Mouse (Mus musculus): Measurements from ENCODE around the gene Zfp853. TPM values are rescaled to one million over a fixed set of nuclear protein-coding genes. Genes with fewer than 3 reads are reported as not detected.

Zfp853 gene
- polyA plus RNA-seq, 1 experiment: not detected

DNA sequence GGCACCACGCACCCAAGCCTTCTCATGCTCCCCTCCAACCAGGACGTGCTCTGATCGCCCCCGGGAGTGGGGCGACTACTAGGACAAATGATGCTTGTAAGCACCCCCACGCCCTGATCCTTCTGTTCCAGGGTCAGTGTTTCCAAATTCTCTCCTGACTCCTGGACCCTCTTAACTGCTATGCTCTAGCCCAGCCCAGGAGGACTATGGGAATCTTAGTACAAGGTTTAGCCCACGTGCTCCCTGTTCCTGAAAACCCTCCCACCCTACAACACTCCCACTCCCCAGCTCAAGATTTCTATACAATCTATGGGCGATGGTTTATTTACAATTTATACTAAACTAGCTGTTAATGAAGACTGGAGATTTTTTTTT, 22.1 kb upstream of the Zfp853 start:
- no peak overlapping the region for H3K27ac ChIP-seq (ENCODE audit: insufficient read depth, low read depth, low read length)
- H3K4me1 ChIP-seq (ENCODE audit: control insufficient read depth, insufficient read depth, low read length): peaks cover 11% of the 10 kb centered on the region
- H3K4me3 ChIP-seq (ENCODE audit: insufficient read depth, low read length): peak overlapping the region; percentile 35
- no peak for TF ChIP-seq POLR2A (IDR thresholded peaks at IDR 0.05; ENCODE audit: borderline replicate concordance, low read depth, low read length)
- no peak for TF ChIP-seq CTCF (IDR thresholded peaks at IDR 0.05; ENCODE audit: low read depth, low read length)

DNA sequence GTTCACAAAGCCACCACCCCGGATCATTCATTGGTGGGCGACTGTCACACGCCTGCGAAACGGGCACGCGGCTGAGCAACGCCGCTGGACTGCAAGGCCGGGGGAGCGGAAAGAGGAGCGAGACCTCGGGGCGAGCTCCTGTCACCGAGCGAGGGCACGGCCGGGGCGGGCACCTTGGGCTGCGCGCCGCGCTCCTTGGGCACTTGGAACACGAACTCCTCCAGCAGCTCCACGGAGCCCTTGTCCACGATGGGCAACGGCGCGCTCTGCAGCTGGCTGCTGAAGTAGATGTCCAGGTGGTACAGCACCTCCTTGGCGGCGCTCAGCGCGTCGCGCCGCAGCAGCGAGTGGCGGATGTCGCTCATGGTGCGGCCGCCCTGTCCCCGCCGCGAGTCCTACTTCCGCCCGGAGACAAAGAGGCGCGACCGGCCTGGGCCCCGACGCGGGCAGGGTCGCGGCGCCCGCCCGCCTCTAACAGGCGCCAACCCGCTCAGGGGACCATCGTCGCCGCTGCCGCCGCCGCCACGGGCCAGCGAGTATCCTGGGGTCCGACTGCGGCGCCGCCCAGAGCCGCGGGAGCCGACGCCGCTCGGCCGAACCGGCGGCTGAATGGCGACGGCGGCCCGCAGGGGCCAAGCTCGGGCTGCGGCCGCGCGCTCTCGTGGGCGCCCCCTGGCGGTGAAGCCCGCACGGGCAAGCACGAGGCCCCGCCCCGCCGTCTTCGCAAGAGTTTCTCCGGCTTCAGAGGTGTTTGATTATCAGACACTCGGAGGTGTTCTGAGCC, 21.5 kb upstream of the Zfp853 start, which contains the start of gene E130309D02Rik:
TSS of gene E130309D02Rik (minus strand) at position 631 of the 784 bp plus-strand sequence.
- TF ChIP-seq CTCF (IDR thresholded peaks at IDR 0.05; ENCODE audit: low read depth, low read length) (peak; percentile 18), POLR2A (IDR thresholded peaks at IDR 0.05; ENCODE audit: borderline replicate concordance, low read depth, low read length) (no peak)
- H3K27ac ChIP-seq (ENCODE audit: insufficient read depth, low read depth, low read length): peak within 1 kb of the TSS; percentile 65
- H3K4me1 ChIP-seq (ENCODE audit: control insufficient read depth, insufficient read depth, low read length): peaks cover 11% of the 10 kb centered on the region

DNA sequence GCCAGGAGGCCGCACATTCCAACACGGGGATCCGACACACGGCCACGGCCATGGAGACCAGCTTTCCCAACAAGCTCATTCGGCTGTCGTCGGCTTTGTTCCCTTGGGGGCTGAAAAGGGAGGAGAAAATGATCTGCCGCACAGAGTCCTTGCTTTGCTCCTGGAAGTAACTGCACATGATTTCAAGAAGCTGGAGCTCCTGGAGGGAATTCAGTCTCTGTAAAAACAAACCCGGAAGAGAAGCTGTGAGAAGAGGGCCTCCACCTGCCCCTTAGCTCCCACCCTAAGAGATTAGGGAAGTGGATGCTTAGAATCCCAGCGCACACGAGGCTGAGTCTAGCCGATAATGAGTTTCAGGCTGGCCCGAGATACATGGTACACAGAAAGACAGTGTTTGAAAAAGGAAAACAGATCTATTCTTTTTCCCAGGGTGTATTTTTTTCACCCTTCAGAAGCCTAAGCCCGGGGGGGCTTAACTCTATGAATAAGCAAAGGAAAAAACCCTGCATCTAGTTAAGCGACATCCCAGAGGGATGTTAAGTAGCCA, 20.8 kb upstream of the Zfp853 start:
- H3K27ac ChIP-seq (ENCODE audit: insufficient read depth, low read depth, low read length): peak overlapping the region; percentile 65
- no peak for TF ChIP-seq CTCF (IDR thresholded peaks at IDR 0.05; ENCODE audit: low read depth, low read length)
- TF ChIP-seq POLR2A (IDR thresholded peaks at IDR 0.05; ENCODE audit: borderline replicate concordance, low read depth, low read length): no peak
- peaks cover 11% of the 10 kb centered on the region for H3K4me1 ChIP-seq (ENCODE audit: control insufficient read depth, insufficient read depth, low read length)

More for the DNA sequence above, 21.5 kb upstream of the Zfp853 start, which contains the start of gene E130309D02Rik:
- H3K4me3 ChIP-seq (ENCODE audit: insufficient read depth, low read length): peak within 1 kb of the TSS; percentile 82

DNA sequence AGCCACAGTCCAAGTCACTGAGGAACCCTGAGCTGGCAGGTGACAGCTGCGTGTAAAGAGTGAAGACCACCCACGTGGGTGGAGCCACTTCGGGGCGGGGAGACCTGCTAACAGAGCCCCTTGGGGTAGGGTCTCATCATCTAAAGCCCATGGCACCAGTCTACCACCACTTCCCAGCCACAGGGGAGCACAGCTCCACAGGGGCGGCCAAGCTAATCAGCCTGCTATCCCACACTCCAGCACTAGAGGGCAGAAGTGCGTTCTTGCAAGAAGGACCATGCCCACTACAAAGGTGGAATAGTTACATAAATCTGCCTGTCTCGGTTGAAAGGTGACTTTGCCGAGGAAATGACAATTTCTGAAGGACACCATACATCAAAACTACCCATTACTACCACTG, 18.5 kb upstream of the Zfp853 start:
- no peak overlapping the region for H3K4me3 ChIP-seq (ENCODE audit: insufficient read depth, low read length)
- TF ChIP-seq CTCF (IDR thresholded peaks at IDR 0.05; ENCODE audit: low read depth, low read length) (peak; percentile 54), POLR2A (IDR thresholded peaks at IDR 0.05; ENCODE audit: borderline replicate concordance, low read depth, low read length) (no peak)
- peaks cover 11% of the 10 kb centered on the region for H3K4me1 ChIP-seq (ENCODE audit: control insufficient read depth, insufficient read depth, low read length)
- H3K27ac ChIP-seq (ENCODE audit: insufficient read depth, low read depth, low read length): no peak overlapping the region

More for the DNA sequence above, 20.8 kb upstream of the Zfp853 start:
- peak overlapping the region; percentile 82 for H3K4me3 ChIP-seq (ENCODE audit: insufficient read depth, low read length)

DNA sequence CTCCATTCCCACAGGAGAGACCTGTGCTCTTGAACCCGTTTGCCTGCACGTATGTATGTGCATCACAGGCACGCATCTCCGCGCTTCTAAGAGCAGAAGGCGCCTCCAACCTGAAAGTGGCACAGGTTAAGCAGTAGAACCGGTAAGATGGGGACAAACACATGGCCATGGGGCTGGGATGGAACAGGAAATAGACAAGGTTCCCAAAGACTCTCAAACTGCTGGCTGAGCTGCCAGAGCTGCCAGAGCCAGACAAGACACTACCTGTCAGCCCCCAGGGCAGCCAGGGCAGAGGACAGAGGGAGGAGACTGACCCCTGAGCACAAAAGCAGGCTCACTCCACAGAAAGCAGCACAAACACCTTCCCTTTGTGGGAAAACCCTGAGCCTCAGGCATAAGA, 16.5 kb upstream of the Zfp853 start:
- H3K27ac ChIP-seq (ENCODE audit: insufficient read depth, low read depth, low read length): no peak overlapping the region
- no peak for TF ChIP-seq CTCF (IDR thresholded peaks at IDR 0.05; ENCODE audit: low read depth, low read length)
- peaks cover 8% of the 10 kb centered on the region for H3K4me1 ChIP-seq (ENCODE audit: control insufficient read depth, insufficient read depth, low read length)
- H3K4me3 ChIP-seq (ENCODE audit: insufficient read depth, low read length): no peak overlapping the region

DNA sequence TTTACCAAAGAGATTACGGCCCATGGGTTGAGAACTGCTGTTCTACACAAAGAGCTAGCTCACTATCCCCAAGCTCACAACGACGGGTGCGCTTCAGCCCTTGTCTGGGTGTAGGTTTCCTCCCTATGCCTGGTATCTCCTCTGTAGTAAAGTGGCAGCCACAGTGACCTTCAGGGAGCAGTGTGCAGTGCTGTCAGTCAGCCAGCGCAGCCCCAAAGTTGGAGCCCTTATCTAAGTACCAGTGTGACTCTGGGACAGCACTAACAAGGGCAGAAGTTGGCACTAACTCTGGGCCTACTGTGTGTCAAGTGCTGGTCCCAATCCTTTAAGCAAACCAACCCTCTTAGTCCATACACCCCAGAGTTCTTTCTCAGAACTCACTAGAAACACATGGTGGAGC, 15.4 kb upstream of the Zfp853 start:
- peaks cover 8% of the 10 kb centered on the region for H3K4me1 ChIP-seq (ENCODE audit: control insufficient read depth, insufficient read depth, low read length)

DNA sequence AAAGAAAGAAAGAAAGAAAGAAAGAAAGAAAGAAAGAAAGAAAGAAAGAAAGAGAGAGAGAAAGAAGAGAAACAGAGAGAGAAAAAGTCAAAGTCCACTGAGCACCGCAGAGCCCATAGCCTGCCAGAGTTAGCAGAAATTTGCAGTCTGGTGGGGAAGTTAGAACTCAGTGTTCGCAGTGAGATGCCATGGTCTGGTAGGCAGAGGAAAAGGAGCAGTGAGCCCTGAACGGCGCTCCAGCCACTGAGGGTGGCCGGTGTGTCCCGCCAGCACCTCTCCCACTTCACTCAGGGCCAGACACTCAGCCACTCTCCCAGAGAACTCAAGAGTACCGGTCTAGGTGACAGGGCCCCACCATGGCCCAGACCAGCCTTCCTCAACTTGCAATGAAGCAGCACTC, 10.8 kb upstream of the Zfp853 start:
- no peak for TF ChIP-seq CTCF (IDR thresholded peaks at IDR 0.05; ENCODE audit: low read depth, low read length)
- TF ChIP-seq POLR2A (IDR thresholded peaks at IDR 0.05; ENCODE audit: borderline replicate concordance, low read depth, low read length): no peak
- Histone ChIP-seq H3K27ac (ENCODE audit: insufficient read depth, low read depth, low read length) (no peak overlapping the region), H3K4me3 (ENCODE audit: insufficient read depth, low read length) (no peak overlapping the region), H3K4me1 (ENCODE audit: control insufficient read depth, insufficient read depth, low read length) (no peaks in the 10 kb centered on the region)

More for the DNA sequence above, 15.4 kb upstream of the Zfp853 start:
- Histone ChIP-seq H3K4me3 (ENCODE audit: insufficient read depth, low read length) (no peak overlapping the region), H3K27ac (ENCODE audit: insufficient read depth, low read depth, low read length) (no peak overlapping the region)
- TF ChIP-seq CTCF (IDR thresholded peaks at IDR 0.05; ENCODE audit: low read depth, low read length) (no peak), POLR2A (IDR thresholded peaks at IDR 0.05; ENCODE audit: borderline replicate concordance, low read depth, low read length) (no peak)

DNA sequence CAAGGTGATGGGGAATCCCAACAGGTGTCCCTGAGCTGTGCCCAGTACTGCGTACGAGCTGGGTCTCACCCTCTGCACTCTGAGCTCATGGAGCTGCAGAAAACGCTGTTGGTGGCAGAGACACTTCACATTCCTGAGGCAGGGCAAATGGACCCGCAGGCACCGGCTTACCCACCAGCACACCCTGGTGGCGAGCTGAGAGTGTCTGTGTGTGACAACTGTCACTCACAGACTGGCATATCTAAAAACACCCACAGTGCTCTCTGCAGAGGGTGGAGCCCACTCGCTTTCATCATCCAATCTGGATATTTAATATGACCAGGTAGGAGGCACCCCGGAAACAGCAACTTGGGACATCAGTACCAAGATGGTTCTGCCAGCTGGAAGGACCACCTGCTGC, 7.9 kb upstream of the Zfp853 start:
- Histone ChIP-seq H3K27ac (ENCODE audit: insufficient read depth, low read depth, low read length) (no peak overlapping the region), H3K4me1 (ENCODE audit: control insufficient read depth, insufficient read depth, low read length) (no peaks in the 10 kb centered on the region), H3K4me3 (ENCODE audit: insufficient read depth, low read length) (no peak overlapping the region)
- TF ChIP-seq POLR2A (IDR thresholded peaks at IDR 0.05; ENCODE audit: borderline replicate concordance, low read depth, low read length): no peak
- peak; percentile 32; the same call in 1 of the 2 replicates for TF ChIP-seq CTCF (IDR thresholded peaks at IDR 0.05; ENCODE audit: low read depth, low read length)

DNA sequence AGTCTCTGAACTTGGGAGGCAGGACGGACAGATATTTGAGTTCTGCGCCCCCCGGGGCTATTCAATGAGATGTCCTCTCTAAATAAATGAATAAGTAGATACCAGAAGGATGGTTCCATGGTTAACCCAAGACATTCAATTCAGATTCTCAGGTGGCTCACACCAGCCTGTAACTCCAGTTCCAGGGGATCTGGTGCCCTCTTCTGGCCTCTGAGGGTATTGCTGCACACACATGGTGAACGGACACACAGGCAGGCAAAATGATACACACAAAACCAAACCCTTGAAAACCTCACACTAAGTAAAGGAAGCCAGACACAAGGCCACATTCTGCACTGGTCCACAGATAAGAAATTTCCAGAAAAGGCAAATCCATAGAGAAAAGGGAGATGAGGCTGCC, 6.3 kb upstream of the Zfp853 start:
- Histone ChIP-seq H3K4me1 (ENCODE audit: control insufficient read depth, insufficient read depth, low read length) (no peaks in the 10 kb centered on the region), H3K4me3 (ENCODE audit: insufficient read depth, low read length) (no peak overlapping the region), H3K27ac (ENCODE audit: insufficient read depth, low read depth, low read length) (no peak overlapping the region)
- peak; percentile 60 for TF ChIP-seq CTCF (IDR thresholded peaks at IDR 0.05; ENCODE audit: low read depth, low read length)
- TF ChIP-seq POLR2A (IDR thresholded peaks at IDR 0.05; ENCODE audit: borderline replicate concordance, low read depth, low read length): no peak

DNA sequence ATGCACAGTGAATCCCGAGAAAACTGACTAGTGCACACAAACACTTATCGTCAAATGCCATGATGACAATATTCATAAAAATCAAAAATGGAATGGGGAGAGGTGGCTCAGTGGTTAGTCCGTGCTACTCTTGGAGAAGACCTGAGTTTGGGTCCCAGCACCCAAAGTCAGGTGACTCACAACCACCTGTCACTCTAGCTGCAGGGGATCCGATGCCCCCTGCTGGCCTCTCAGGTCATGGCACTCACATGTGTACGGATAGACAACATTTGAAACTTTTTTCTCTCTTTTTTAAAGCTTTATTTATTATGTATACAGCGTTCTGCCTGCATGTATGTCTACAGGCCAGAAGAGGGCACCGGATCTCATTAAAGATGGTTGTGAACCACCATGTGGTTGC, 5.0 kb upstream of the Zfp853 start:
- TF ChIP-seq CTCF (IDR thresholded peaks at IDR 0.05; ENCODE audit: low read depth, low read length) (peak; percentile 47; the same call in 1 of the 2 replicates), POLR2A (IDR thresholded peaks at IDR 0.05; ENCODE audit: borderline replicate concordance, low read depth, low read length) (no peak)
- no peak overlapping the region for H3K4me3 ChIP-seq (ENCODE audit: insufficient read depth, low read length)
- H3K27ac ChIP-seq (ENCODE audit: insufficient read depth, low read depth, low read length): no peak overlapping the region
- no peaks in the 10 kb centered on the region for H3K4me1 ChIP-seq (ENCODE audit: control insufficient read depth, insufficient read depth, low read length)

Measured in bone marrow macrophage, adult 2 months (primary cell).